Mouse (Mus musculus): ENCODE measurements around the gene Cep70. TPM values are rescaled to one million over a fixed set of nuclear protein-coding genes. Genes with fewer than 3 reads are reported as not detected.

Gene Cep70
- total RNA-seq (2021), result 10 to 100 TPM; 15.1 to 31.5 TPM

GRCm38 (mm10) chr9:99243190-99243894 lies at the start of gene Cep70:
TSS of gene Cep70 (plus strand) at chr9:99243367.
- DNase-seq (ENCODE audit: low spot score in 2 of 2), result peak; percentile 95 to 96
- intact Hi-C loops (cut with DNase I), result loop anchor here (1.0 to 5.0 kb wide), 3 partner anchors 103 to 204 kb away; partner anchors contain the start of gene Pik3cb

GRCm38 (mm10) chr9:99212643-99213042 lies 30.5 kb upstream of the Cep70 start:
- DNase-seq (ENCODE audit: low spot score in 2 of 2), result no peak
- intact Hi-C loops (cut with DNase I), result no loop called here

DNA sequence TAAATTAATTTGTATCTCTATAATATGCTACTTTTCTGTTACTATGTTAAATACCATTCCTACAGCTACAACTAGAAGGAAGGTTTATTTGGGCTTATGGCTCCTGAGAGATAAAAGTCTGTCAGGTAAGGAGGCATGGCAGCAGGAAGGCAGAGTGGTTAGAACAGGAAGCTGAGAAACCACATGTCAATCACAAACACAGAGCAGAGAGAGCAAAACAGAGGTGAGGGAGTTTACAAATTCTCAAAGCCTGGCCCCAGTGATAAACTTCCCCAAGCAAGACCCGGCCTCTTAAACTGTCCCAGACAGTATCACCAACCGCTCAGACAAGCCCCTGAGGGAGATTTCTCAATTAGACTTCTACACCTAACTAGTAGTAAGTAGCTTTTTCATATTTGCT lies 27.0 kb upstream of the Cep70 start:
- no peak for DNase-seq (ENCODE audit: low spot score in 2 of 2)
- intact Hi-C loops (cut with DNase I), result no loop called here

DNA sequence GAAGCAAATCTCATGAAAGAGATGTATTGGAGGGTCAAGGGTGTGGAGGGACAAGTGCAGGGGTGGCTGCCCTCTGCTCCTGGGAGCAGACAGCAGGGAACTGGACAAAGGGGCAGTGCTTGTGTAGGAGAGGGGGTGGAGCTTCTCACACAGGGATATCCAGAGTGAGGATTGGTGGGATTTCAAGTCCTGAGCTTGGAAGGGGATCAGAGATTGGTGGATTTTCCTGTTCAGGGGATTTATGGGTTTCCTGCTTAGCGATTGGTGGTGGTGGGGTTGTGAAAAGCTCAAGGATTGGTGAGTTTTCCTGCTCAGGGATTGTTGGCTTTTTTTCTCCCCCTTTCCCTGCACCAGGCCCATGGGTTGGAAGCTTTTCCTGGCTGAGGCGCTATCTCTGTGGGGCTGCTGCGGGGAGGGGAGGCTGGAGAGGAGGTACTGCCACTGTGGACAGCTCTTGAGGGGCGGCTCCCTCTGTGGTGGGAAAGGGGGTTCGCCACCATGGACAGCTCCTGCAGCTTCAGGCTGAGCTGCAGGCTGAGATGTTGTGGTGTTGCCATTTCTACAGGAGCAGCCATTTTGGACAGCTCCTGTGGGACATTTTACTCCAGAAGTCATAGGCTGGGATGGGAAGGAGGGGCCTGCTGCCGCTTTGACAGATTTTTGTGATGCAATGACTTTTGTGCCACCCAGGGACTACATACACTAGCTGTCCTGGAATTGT lies 25.0 kb upstream of the Cep70 start:
- no peak for DNase-seq (ENCODE audit: low spot score in 2 of 2)
- intact Hi-C loops (cut with DNase I), result no loop called here

- intact Hi-C loops (cut with DNase I), result no loop called here
- no peak for DNase-seq (ENCODE audit: low spot score in 2 of 2)
These were observed 21.5 kb upstream of the Cep70 start for GRCm38 (mm10) chr9:99221636-99222035.

DNA sequence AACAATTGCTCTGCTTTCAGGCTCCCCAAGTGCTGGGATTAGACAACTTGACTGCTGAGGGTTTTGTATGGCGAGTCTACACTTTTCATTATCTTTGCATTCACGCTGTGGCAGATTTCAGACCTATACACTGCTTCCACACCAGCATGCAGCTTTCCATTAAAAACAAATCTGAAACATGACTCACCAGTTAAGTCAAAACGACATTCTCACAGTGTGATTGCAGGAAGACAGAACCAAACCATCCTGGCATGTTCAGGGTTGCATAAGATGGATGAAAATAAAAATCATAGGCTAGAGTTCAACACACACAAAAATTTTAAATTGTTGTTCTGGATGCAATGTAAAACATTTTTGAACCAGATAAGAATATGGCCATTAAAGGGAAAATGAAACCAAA lies 18.6 kb upstream of the Cep70 start:
- intact Hi-C loops (cut with DNase I), result no loop called here
- no peak for DNase-seq (ENCODE audit: low spot score in 2 of 2)

- DNase-seq (ENCODE audit: low spot score in 2 of 2), result no peak
- intact Hi-C loops (cut with DNase I), result no loop called here
These were observed 13.7 kb upstream of the Cep70 start for GRCm38 (mm10) chr9:99229450-99229849.

- intact Hi-C loops (cut with DNase I), result no loop called here
- DNase-seq (ENCODE audit: low spot score in 2 of 2), result no peak
These were observed 6.0 kb upstream of the Cep70 start, which contains the start of gene Faiml for GRCm38 (mm10) chr9:99237139-99237538. TSS of gene Faiml (minus strand) at chr9:99237239.

DNA sequence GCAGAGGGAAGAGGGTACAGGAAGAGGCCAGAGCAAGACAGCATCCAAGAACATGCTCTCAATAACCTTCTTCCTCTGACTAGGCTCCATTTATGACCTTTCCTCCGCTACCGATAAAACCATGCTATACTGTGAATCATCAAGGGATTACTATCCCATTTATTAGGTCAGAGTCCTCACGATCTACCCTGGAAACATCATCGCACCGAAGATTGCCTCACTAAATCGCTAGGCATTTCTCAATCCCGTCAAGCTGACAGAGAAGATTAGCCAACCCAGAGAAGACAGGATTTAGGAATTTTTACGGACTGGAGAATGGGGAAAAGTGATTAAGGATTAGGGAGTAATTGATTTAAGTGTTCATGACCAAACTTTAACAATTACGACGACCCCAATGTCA lies 4.9 kb upstream of the Cep70 start:
- intact Hi-C loops (cut with DNase I), result no loop called here

DNA sequence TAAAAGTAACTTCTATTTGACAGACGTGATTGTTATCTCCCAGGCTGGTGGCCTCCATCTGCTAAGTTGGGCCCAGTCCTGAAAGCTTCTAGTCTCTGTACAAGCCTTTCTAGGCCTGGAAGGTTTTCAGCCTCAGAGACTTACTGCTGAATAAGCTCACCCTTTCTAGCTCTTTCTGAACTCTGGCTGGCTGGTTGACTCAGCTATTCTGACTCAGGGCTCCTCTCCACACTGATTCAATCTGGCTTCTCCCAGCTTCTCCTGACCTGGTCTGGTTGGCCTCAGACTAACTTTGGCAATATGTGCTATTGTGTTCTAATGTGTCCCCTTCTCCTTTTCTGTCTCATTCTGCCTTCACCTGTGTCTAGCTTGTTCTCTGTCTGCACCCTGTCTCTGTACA lies 3.9 kb upstream of the Cep70 start:
- DNase-seq (ENCODE audit: low spot score in 2 of 2), result no peak
- intact Hi-C loops (cut with DNase I), result no loop called here

More for the DNA sequence above, 4.9 kb upstream of the Cep70 start:
- DNase-seq (ENCODE audit: low spot score in 2 of 2), result no peak

GRCm38 (mm10) chr9:99240571-99240970 lies 2.6 kb upstream of the Cep70 start:
- intact Hi-C loops (cut with DNase I), result loop anchor here (5.0 kb wide), 1 partner anchor 207 kb away; no protein-coding TSS in a partner anchor
- no peak for DNase-seq (ENCODE audit: low spot score in 2 of 2)

DNA sequence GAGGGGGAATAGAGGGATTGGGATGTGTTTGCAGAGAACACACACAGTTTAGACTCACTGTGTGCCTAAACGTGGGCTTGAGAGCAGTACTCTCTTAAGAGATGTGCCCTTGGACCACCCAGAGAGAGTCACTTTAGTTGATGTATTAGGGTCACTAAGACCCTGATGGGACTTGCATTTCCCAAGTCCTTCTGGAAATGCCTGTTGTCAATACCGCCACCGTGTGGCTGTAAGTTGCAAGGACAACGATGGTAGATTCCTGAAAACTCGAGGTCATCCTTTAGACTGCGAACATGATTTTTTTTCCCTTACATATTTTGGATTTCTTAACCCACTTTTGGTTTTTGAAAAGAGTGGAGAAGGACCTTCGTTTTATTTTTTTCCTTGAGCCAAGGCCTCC lies 1.1 kb upstream of the Cep70 start:
- DNase-seq (ENCODE audit: low spot score in 2 of 2), result peak; percentile 45 to 52
- intact Hi-C loops (cut with DNase I), result loop anchor here (1.0 to 5.0 kb wide), 2 partner anchors 178 to 205 kb away; no protein-coding TSS in a partner anchor

- intact Hi-C loops (cut with DNase I), result loop anchor here (1.0 to 5.0 kb wide), 4 partner anchors 102 to 205 kb away; partner anchors contain the start of gene Pik3cb
- peak; percentile 5 to 7 for DNase-seq (ENCODE audit: low spot score in 2 of 2)
These were observed 506 bp upstream of the Cep70 start for GRCm38 (mm10) chr9:99242533-99243189.

DNA sequence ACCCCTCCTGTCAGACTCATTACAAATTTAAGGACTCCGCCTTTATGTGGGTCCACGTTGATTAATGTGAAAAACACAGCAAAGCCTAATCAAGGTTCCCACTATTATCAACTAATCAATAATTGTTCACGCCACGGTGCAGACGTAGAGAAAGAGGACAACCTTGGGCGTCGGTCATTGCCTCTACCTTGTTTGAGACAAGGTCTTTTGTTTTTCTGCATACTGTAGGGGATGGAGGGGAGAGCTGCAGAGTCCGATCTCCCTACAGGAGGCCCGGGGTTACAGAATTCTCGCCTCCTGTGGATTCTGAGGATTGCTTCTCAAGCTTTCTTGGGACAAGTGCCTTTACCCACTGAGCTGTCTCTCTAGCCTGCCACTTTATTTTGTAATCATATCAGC lies 727 bp downstream of the Cep70 start:
- intact Hi-C loops (cut with DNase I), result loop anchor here (1.0 to 5.0 kb wide), 3 partner anchors 104 to 203 kb away; partner anchors contain the start of gene Pik3cb
- peak; percentile 12 to 17 for DNase-seq (ENCODE audit: low spot score in 2 of 2)

GRCm38 (mm10) chr9:99248304-99248703 lies 5.1 kb downstream of the Cep70 start:
- no peak for DNase-seq (ENCODE audit: low spot score in 2 of 2)
- intact Hi-C loops (cut with DNase I), result no loop called here

- intact Hi-C loops (cut with DNase I), result no loop called here
- DNase-seq (ENCODE audit: low spot score in 2 of 2), result no peak
These were observed 5.7 kb downstream of the Cep70 start for GRCm38 (mm10) chr9:99248906-99249305.

DNA sequence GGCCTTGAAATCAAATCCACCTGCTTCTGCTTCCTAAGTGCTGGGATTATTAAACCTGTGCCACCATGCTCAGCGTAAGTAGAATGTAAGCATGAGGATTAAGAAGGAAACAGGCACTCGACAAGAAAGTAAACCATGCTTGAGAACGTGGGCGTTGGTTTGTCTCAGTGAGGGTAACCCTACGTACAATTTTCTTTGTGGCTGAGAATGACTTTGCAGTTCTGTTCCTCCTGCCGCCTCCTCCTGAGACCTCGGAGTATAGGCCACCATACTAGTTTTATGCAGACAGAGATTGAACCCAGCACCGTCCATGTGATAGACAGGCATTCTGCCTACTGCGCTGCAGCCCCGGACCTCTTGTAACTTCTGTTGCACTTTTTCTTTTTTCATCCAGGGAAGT lies 10.7 kb downstream of the Cep70 start:
- DNase-seq (ENCODE audit: low spot score in 2 of 2), result no peak
- intact Hi-C loops (cut with DNase I), result no loop called here

- intact Hi-C loops (cut with DNase I), result no loop called here
- DNase-seq (ENCODE audit: low spot score in 2 of 2), result no peak
These were observed 13.0 kb downstream of the Cep70 start for GRCm38 (mm10) chr9:99256206-99256605.

DNA sequence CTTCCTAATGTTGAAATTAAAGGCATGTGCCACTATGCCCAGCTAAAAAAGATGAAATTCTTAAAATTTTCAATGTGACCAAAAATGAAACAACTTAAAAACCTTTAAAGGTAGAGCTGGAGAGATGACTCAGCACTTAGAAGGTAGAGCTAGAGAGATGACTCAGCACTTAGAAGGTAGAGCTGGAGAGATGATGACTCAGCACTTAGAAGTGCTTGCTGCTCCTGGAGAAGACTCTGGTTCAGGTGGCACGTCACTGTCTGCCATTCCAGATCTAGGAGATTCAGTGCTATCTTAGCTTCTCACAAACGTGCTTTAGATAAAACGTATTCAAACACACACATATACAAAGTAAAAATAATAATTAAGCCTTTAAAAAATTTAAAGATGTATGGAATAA lies 13.7 kb downstream of the Cep70 start:
- no peak for DNase-seq (ENCODE audit: low spot score in 2 of 2)
- intact Hi-C loops (cut with DNase I), result no loop called here

GRCm38 (mm10) chr9:99258891-99259290 lies 15.7 kb downstream of the Cep70 start:
- intact Hi-C loops (cut with DNase I), result no loop called here
- DNase-seq (ENCODE audit: low spot score in 2 of 2), result no peak

Measured in left cerebral cortex, postnatal 36 days (tissue).